Mouse (Mus musculus): Measurements from ENCODE around the gene Cnn1. TPM values are rescaled to one million over a fixed set of nuclear protein-coding genes. Genes with fewer than 3 reads are reported as not detected.

Cnn1 gene
- total and polyA plus RNA-seq, 2 experiments from 2014 or later, result 0.52 to 1.1 TPM

GRCm38 (mm10) chr9:22155614-22156013, 56.6 kb downstream of the Cnn1 start:
- peak overlapping the region; percentile 34; the same call in 1 of the 2 replicates for H3K4me2 ChIP-seq (ENCODE audit: low read depth, low read length)
- 0 out of 2 replicates have a peak, but pooled peaks have one; percentile 6 for ATAC-seq
- H3K36me3 ChIP-seq (ENCODE audit: insufficient read depth, low read length), result no peaks in the 10 kb centered on the region
- no peaks in the 10 kb centered on the region for H3K27me3 ChIP-seq (ENCODE audit: insufficient read depth, low read length)
- no peak overlapping the region for H3K27ac ChIP-seq
- no peak overlapping the region for H3K4me3 ChIP-seq (ENCODE audit: low read length)
- 0 out of 2 replicates have a peak, but pooled peaks cover 3% of the 10 kb centered on the region for H3K4me1 ChIP-seq (ENCODE audit: insufficient read depth, low read length)
- no peaks in the 10 kb centered on the region for H3K9me3 ChIP-seq (ENCODE audit: low read length)
- DNase-seq (ENCODE audit: low spot score), result peak; percentile 86
- WGBS, result 24% methylated on average over 10 of the region's 10 CpGs
- TF ChIP-seq CTCF (IDR thresholded peaks at IDR 0.05; ENCODE audit: low read depth), result peak; percentile 82
- no peak overlapping the region for H3K9ac ChIP-seq (replicated peaks; ENCODE audit: low read length)

GRCm38 (mm10) chr9:22156497-22157245, 57.7 kb downstream of the Cnn1 start, which contains the start of gene Pigyl:
Gene Pigyl (plus strand): TSS chr9:22156846.
- Histone ChIP-seq H3K27me3 (ENCODE audit: insufficient read depth, low read length) (no peaks in the 10 kb centered on the region), H3K9me3 (ENCODE audit: low read length) (no peaks in the 10 kb centered on the region), H3K4me2 (ENCODE audit: low read depth, low read length) (peak within 1 kb of the TSS; percentile 64), H3K4me3 (ENCODE audit: low read length) (peak within 1 kb of the TSS; percentile 71), H3K9ac (replicated peaks; ENCODE audit: low read length) (peak within 1 kb of the TSS; percentile 81), H3K36me3 (ENCODE audit: insufficient read depth, low read length) (no peaks in the 10 kb centered on the region), H3K4me1 (ENCODE audit: insufficient read depth, low read length) (0 out of 2 replicates have a peak, but pooled peaks cover 3% of the 10 kb centered on the region), H3K27ac (peak within 1 kb of the TSS; percentile 96)
- DNase-seq (ENCODE audit: low spot score) (peak; percentile 99), ATAC-seq (peak; percentile 99)
- under 1% methylated on average over 60 of the region's 65 CpGs for WGBS
- peak; percentile 59 for TF ChIP-seq CTCF (IDR thresholded peaks at IDR 0.05; ENCODE audit: low read depth)

- no peak for DNase-seq (ENCODE audit: low spot score)
- Histone ChIP-seq H3K36me3 (ENCODE audit: insufficient read depth, low read length) (no peaks in the 10 kb centered on the region), H3K27ac (peak overlapping the region; percentile 96; the same call in 1 of the 2 replicates), H3K4me2 (ENCODE audit: low read depth, low read length) (peak overlapping the region; percentile 64), H3K9me3 (ENCODE audit: low read length) (no peaks in the 10 kb centered on the region), H3K9ac (replicated peaks; ENCODE audit: low read length) (peak overlapping the region; percentile 81), H3K27me3 (ENCODE audit: insufficient read depth, low read length) (no peaks in the 10 kb centered on the region), H3K4me3 (ENCODE audit: low read length) (peak overlapping the region; percentile 71), H3K4me1 (ENCODE audit: insufficient read depth, low read length) (0 out of 2 replicates have a peak, but pooled peaks cover 3% of the 10 kb centered on the region)
- no peak for ATAC-seq
- no peak for TF ChIP-seq CTCF (IDR thresholded peaks at IDR 0.05; ENCODE audit: low read depth)
- WGBS, result 64% methylated on average over 34 of the region's 34 CpGs
Measured at GRCm38 (mm10) chr9:22157516-22158265, 58.7 kb downstream of the Cnn1 start.

Small RNAs within 50 kb of the gene (microRNA-seq; reads per million reads assigned to microRNA genes)
- 0.36 to 0.53 reads per million in 2 experiments for gene Mir7084

Other genes starting within 250 kb of the Cnn1 start
- 15.6 and 20.6 TPM in 2 replicates for gene Dock6, start 246.6 kb upstream of the Cnn1 start, total RNA-seq (2014; rRNA removed)
- 11.5 and 11.7 TPM in 2 replicates for gene Dock6, start 246.6 kb upstream of the Cnn1 start, polyA plus RNA-seq (2015; fragmentation: Nextera tagmentation; extraction: Ambion mirVana)
- 23.1 and 28.6 TPM in 2 replicates for gene Rab3d, start 181.0 kb upstream of the Cnn1 start, total RNA-seq (2014; rRNA removed)
- 20.3 and 21.6 TPM in 2 replicates for gene Rab3d, start 181.0 kb upstream of the Cnn1 start, polyA plus RNA-seq (2015; fragmentation: Nextera tagmentation; extraction: Ambion mirVana)
- 6.0 and 8.4 TPM in 2 replicates for gene Ccdc159, start 171.7 kb upstream of the Cnn1 start, total RNA-seq (2014; rRNA removed)
- gene Ccdc159, start 171.7 kb upstream of the Cnn1 start, polyA plus RNA-seq (2015; fragmentation: Nextera tagmentation; extraction: Ambion mirVana), result 3.9 and 4.0 TPM in 2 replicates
- gene Tmem205, start 171.7 kb upstream of the Cnn1 start, total RNA-seq (2014; rRNA removed), result 34.9 and 52.0 TPM in 2 replicates
- 56.2 and 56.3 TPM in 2 replicates for gene Tmem205, start 171.7 kb upstream of the Cnn1 start, polyA plus RNA-seq (2015; fragmentation: Nextera tagmentation; extraction: Ambion mirVana)
- 147 and 151 TPM in 2 replicates for gene Plppr2, start 162.2 kb upstream of the Cnn1 start, total RNA-seq (2014; rRNA removed)
- 85.6 and 95.2 TPM in 2 replicates for gene Plppr2, start 162.2 kb upstream of the Cnn1 start, polyA plus RNA-seq (2015; fragmentation: Nextera tagmentation; extraction: Ambion mirVana)
- 27.8 and 35.8 TPM in 2 replicates for gene Swsap1, start 143.5 kb upstream of the Cnn1 start, total RNA-seq (2014; rRNA removed)
- gene Swsap1, start 143.5 kb upstream of the Cnn1 start, polyA plus RNA-seq (2015; fragmentation: Nextera tagmentation; extraction: Ambion mirVana), result 8.0 and 9.0 TPM in 2 replicates
- 0.89 and 1.7 TPM in 2 replicates for gene Epor, start 135.7 kb upstream of the Cnn1 start, total RNA-seq (2014; rRNA removed)
- 2.3 TPM in 2 replicates for gene Epor, start 135.7 kb upstream of the Cnn1 start, polyA plus RNA-seq (2015; fragmentation: Nextera tagmentation; extraction: Ambion mirVana)
- 4.2 and 5.1 TPM in 2 replicates for gene Rgl3, start 109.8 kb upstream of the Cnn1 start, total RNA-seq (2014; rRNA removed)
- gene Rgl3, start 109.8 kb upstream of the Cnn1 start, polyA plus RNA-seq (2015; fragmentation: Nextera tagmentation; extraction: Ambion mirVana), result 2.5 and 3.5 TPM in 2 replicates
- 3.3 and 6.0 TPM in 2 replicates for gene Ccdc151, start 96.6 kb upstream of the Cnn1 start, total RNA-seq (2014; rRNA removed)
- gene Ccdc151, start 96.6 kb upstream of the Cnn1 start, polyA plus RNA-seq (2015; fragmentation: Nextera tagmentation; extraction: Ambion mirVana), result 4.2 and 4.6 TPM in 2 replicates
- 84.9 and 89.7 TPM in 2 replicates for gene Prkcsh, start 96.4 kb upstream of the Cnn1 start, total RNA-seq (2014; rRNA removed)
- gene Prkcsh, start 96.4 kb upstream of the Cnn1 start, polyA plus RNA-seq (2015; fragmentation: Nextera tagmentation; extraction: Ambion mirVana), result 67.5 and 69.7 TPM in 2 replicates
- gene Elavl3, start 47.2 kb upstream of the Cnn1 start, total RNA-seq (2014; rRNA removed), result 192 and 204 TPM in 2 replicates
- 69.9 and 71.7 TPM in 2 replicates for gene Elavl3, start 47.2 kb upstream of the Cnn1 start, polyA plus RNA-seq (2015; fragmentation: Nextera tagmentation; extraction: Ambion mirVana)
- not detected in 2 replicates for gene Gm49318, start 28.0 kb upstream of the Cnn1 start, total RNA-seq (2014; rRNA removed)
- gene Gm49318, start 28.0 kb upstream of the Cnn1 start, polyA plus RNA-seq (2015; fragmentation: Nextera tagmentation; extraction: Ambion mirVana), result not detected in 2 replicates
- 28.8 and 30.0 TPM in 2 replicates for gene Zfp653, start 27.8 kb upstream of the Cnn1 start, total RNA-seq (2014; rRNA removed)
- 12.8 and 13.2 TPM in 2 replicates for gene Zfp653, start 27.8 kb upstream of the Cnn1 start, polyA plus RNA-seq (2015; fragmentation: Nextera tagmentation; extraction: Ambion mirVana)
- gene Ecsit, start 13.8 kb upstream of the Cnn1 start, total RNA-seq (2014; rRNA removed), result 59.9 and 68.8 TPM in 2 replicates
- gene Ecsit, start 13.8 kb upstream of the Cnn1 start, polyA plus RNA-seq (2015; fragmentation: Nextera tagmentation; extraction: Ambion mirVana), result 51.0 and 56.0 TPM in 2 replicates
- 142 and 165 TPM in 2 replicates for gene Elof1, start 18.0 kb downstream of the Cnn1 start, total RNA-seq (2014; rRNA removed)
- 171 and 178 TPM in 2 replicates for gene Elof1, start 18.0 kb downstream of the Cnn1 start, polyA plus RNA-seq (2015; fragmentation: Nextera tagmentation; extraction: Ambion mirVana)
- gene Acp5, start 36.5 kb downstream of the Cnn1 start, total RNA-seq (2014; rRNA removed), result 0.18 and 1.8 TPM in 2 replicates
- gene Acp5, start 36.5 kb downstream of the Cnn1 start, polyA plus RNA-seq (2015; fragmentation: Nextera tagmentation; extraction: Ambion mirVana), result 0.63 and 1.2 TPM in 2 replicates
- gene Pigyl, start 57.6 kb downstream of the Cnn1 start, total RNA-seq (2014; rRNA removed), result 20.5 and 37.1 TPM in 2 replicates
- 109 and 111 TPM in 2 replicates for gene Pigyl, start 57.6 kb downstream of the Cnn1 start, polyA plus RNA-seq (2015; fragmentation: Nextera tagmentation; extraction: Ambion mirVana)
- gene Zfp872, start 88.9 kb downstream of the Cnn1 start, total RNA-seq (2014; rRNA removed), result 0.26 TPM in 1 of 2 replicates, not detected in the other
- 0.24 and 0.33 TPM in 2 replicates for gene Zfp872, start 88.9 kb downstream of the Cnn1 start, polyA plus RNA-seq (2015; fragmentation: Nextera tagmentation; extraction: Ambion mirVana)
- 5.3 and 6.4 TPM in 2 replicates for gene Zfp809, start 126.5 kb downstream of the Cnn1 start, total RNA-seq (2014; rRNA removed)
- gene Zfp809, start 126.5 kb downstream of the Cnn1 start, polyA plus RNA-seq (2015; fragmentation: Nextera tagmentation; extraction: Ambion mirVana), result 6.1 and 8.4 TPM in 2 replicates
- gene Zfp599, start 160.7 kb downstream of the Cnn1 start, total RNA-seq (2014; rRNA removed), result 3.0 and 5.5 TPM in 2 replicates
- gene Zfp599, start 160.7 kb downstream of the Cnn1 start, polyA plus RNA-seq (2015; fragmentation: Nextera tagmentation; extraction: Ambion mirVana), result 4.8 and 5.2 TPM in 2 replicates
- 25.4 and 41.4 TPM in 2 replicates for gene Zfp810, start 208.4 kb downstream of the Cnn1 start, total RNA-seq (2014; rRNA removed)
- gene Zfp810, start 208.4 kb downstream of the Cnn1 start, polyA plus RNA-seq (2015; fragmentation: Nextera tagmentation; extraction: Ambion mirVana), result 24.2 and 25.1 TPM in 2 replicates

Measured in hindbrain, postnatal 0 days (tissue).